Mouse (Mus musculus) erythroblast, embryonic 14.5 days (primary cell): ENCODE data around the gene Dnajc5. TPM values are rescaled to one million over a fixed set of nuclear protein-coding genes. Genes with fewer than 3 reads are reported as not detected.

Experiments used
- H3K27me3 ChIP-seq: 2 replicates; pipeline ENCODE4 v1.6.1; 2012; ENCODE audit warnings: inconsistent platforms; ENCODE audit not compliant: control insufficient read depth
- H3K36me3 ChIP-seq: 2 replicates; pipeline ENCODE4 v1.6.1; 2012; ENCODE audit warnings: mild to moderate bottlenecking, inconsistent platforms; ENCODE audit not compliant: control insufficient read depth
- H3K4me1 ChIP-seq: 2 replicates; pipeline ENCODE4 v1.6.1; 2012; ENCODE audit warnings: inconsistent platforms; ENCODE audit not compliant: control insufficient read depth
- H3K4me3 ChIP-seq: replicated peaks from 2 replicates; pipeline ENCODE3; 2012; ENCODE audit warnings: moderate library complexity, mild to moderate bottlenecking, inconsistent platforms
- H3K9me3 ChIP-seq: 2 replicates; pipeline ENCODE4 v1.6.1; 2012; ENCODE audit warnings: low read length, inconsistent platforms, mixed read lengths; ENCODE audit not compliant: control insufficient read depth
- GATA1 ChIP-seq: IDR thresholded peaks from 2 replicates; pipeline ENCODE4 v1.6.1; 2012; ENCODE audit warnings: low read length, inconsistent platforms, mixed read lengths
- TAL1 ChIP-seq: IDR thresholded peaks from 3 replicates; pipeline ENCODE4 v1.6.1; 2012; ENCODE audit warnings: low read length, inconsistent platforms, mixed read lengths
- polyA plus RNA-seq: library from polyadenylated mRNA; stranded (reverse); fragments of >175 nt; gene quantifications from 2 replicates; pipeline ENCODE4 v1.2.3, GENCODE M21; 2012

The Dnajc5 gene
- polyA plus RNA-seq, 1 experiment = 0.93 TPM

- peaks cover 57% of the 10 kb centered on the region for H3K36me3 ChIP-seq
- H3K4me1 ChIP-seq = peaks cover 15% of the 10 kb centered on the region
- no peaks in the 10 kb centered on the region for H3K9me3 ChIP-seq
- H3K27me3 ChIP-seq = no peaks in the 10 kb centered on the region
- TF ChIP-seq GATA1 (no peak), TAL1 (no peak)
- no peak overlapping the region for H3K4me3 ChIP-seq
Measured at GRCm38 (mm10) chr2:181536410-181536809, 16.1 kb downstream of the Dnajc5 start.

- H3K36me3 ChIP-seq = peaks cover 55% of the 10 kb centered on the region
- no peaks in the 10 kb centered on the region for H3K9me3 ChIP-seq
- peaks cover 15% of the 10 kb centered on the region for H3K4me1 ChIP-seq
- no peaks in the 10 kb centered on the region for H3K27me3 ChIP-seq
- no peak overlapping the region for H3K4me3 ChIP-seq
- TF ChIP-seq TAL1 (no peak), GATA1 (no peak)
Measured at GRCm38 (mm10) chr2:181537444-181538047, 17.3 kb downstream of the Dnajc5 start.

- peaks cover 30% of the 10 kb centered on the region for H3K4me1 ChIP-seq
- no peak for TF ChIP-seq TAL1
- TF ChIP-seq GATA1 = no peak
- peaks cover 50% of the 10 kb centered on the region for H3K36me3 ChIP-seq
- H3K9me3 ChIP-seq = no peaks in the 10 kb centered on the region
- H3K4me3 ChIP-seq = no peak overlapping the region
- H3K27me3 ChIP-seq = no peaks in the 10 kb centered on the region
Measured at GRCm38 (mm10) chr2:181541761-181542380, 21.6 kb downstream of the Dnajc5 start.

GRCm38 (mm10) chr2:181546142-181546541, 25.9 kb downstream of the Dnajc5 start:
- Histone ChIP-seq H3K27me3 (no peaks in the 10 kb centered on the region), H3K4me1 (peaks cover 49% of the 10 kb centered on the region), H3K9me3 (no peaks in the 10 kb centered on the region), H3K36me3 (peaks cover 73% of the 10 kb centered on the region), H3K4me3 (no peak overlapping the region)
- no peak for TF ChIP-seq TAL1
- no peak for TF ChIP-seq GATA1

GRCm38 (mm10) chr2:181548227-181548626, 27.9 kb downstream of the Dnajc5 start:
- H3K4me3 ChIP-seq = no peak overlapping the region
- peaks cover 80% of the 10 kb centered on the region for H3K36me3 ChIP-seq
- H3K4me1 ChIP-seq = peaks cover 49% of the 10 kb centered on the region
- no peaks in the 10 kb centered on the region for H3K9me3 ChIP-seq
- H3K27me3 ChIP-seq = no peaks in the 10 kb centered on the region
- TF ChIP-seq GATA1 (no peak), TAL1 (no peak)

- TF ChIP-seq GATA1 (no peak), TAL1 (no peak)
- H3K4me1 ChIP-seq = peaks cover 49% of the 10 kb centered on the region
- peaks cover 85% of the 10 kb centered on the region for H3K36me3 ChIP-seq
- H3K27me3 ChIP-seq = no peaks in the 10 kb centered on the region
- no peak overlapping the region for H3K4me3 ChIP-seq
- no peaks in the 10 kb centered on the region for H3K9me3 ChIP-seq
Measured at GRCm38 (mm10) chr2:181548682-181549081, 28.4 kb downstream of the Dnajc5 start.

- TF ChIP-seq TAL1 = no peak
- TF ChIP-seq GATA1 = no peak
- peaks cover 42% of the 10 kb centered on the region for H3K4me1 ChIP-seq
- H3K27me3 ChIP-seq = no peaks in the 10 kb centered on the region
- H3K36me3 ChIP-seq = peaks cover 87% of the 10 kb centered on the region
- H3K4me3 ChIP-seq = no peak overlapping the region
- H3K9me3 ChIP-seq = no peaks in the 10 kb centered on the region
Measured at GRCm38 (mm10) chr2:181550233-181550632, 29.9 kb downstream of the Dnajc5 start.

- TF ChIP-seq GATA1 (no peak), TAL1 (no peak)
- peaks cover 57% of the 10 kb centered on the region for H3K36me3 ChIP-seq
- no peaks in the 10 kb centered on the region for H3K9me3 ChIP-seq
- peaks cover 17% of the 10 kb centered on the region for H3K4me1 ChIP-seq
- no peaks in the 10 kb centered on the region for H3K27me3 ChIP-seq
- no peak overlapping the region for H3K4me3 ChIP-seq
Measured at GRCm38 (mm10) chr2:181553772-181554171, 33.5 kb downstream of the Dnajc5 start.

GRCm38 (mm10) chr2:181567338-181567737, 47.1 kb downstream of the Dnajc5 start:
- no peak for TF ChIP-seq GATA1
- TF ChIP-seq TAL1 = no peak
- Histone ChIP-seq H3K4me1 (peaks cover 44% of the 10 kb centered on the region), H3K9me3 (no peaks in the 10 kb centered on the region), H3K4me3 (no peak overlapping the region), H3K36me3 (peaks cover 26% of the 10 kb centered on the region), H3K27me3 (no peaks in the 10 kb centered on the region)
